Mouse (Mus musculus) embryonic facial prominence, embryonic 15.5 days (tissue): ENCODE data around the gene Gm5416. TPM values are rescaled to one million over a fixed set of nuclear protein-coding genes. Genes with fewer than 3 reads are reported as not detected.
"Not testable (repeated sequence)": the region's sequence is repeated elsewhere in the genome, so short reads cannot be mapped to it uniquely, and the experiment has no call there.

ENCODE experiments used
- ATAC-seq: fragments of 200-750 bp; cut with Nextera tagmentation; 2 replicates; pipeline ENCODE4 v1.8.0; 2017; ENCODE audit warnings: low read depth, moderate TSS enrichment; ENCODE audit not compliant: insufficient number of reproducible peaks, low FRiP score, low TSS enrichment
- H3K27ac ChIP-seq: fragments of 300-500 bp; sonication (generic); replicated peaks from 2 replicates; pipeline ENCODE4 v1.5.1; 2015; ENCODE audit warnings: mild to moderate bottlenecking, inconsistent platforms
- H3K27me3 ChIP-seq: fragments of 300-500 bp; sonication (generic); 2 replicates; pipeline ENCODE4 v1.6.1; 2015; ENCODE audit warnings: inconsistent platforms
- H3K36me3 ChIP-seq: fragments of 300-500 bp; sonication (generic); 2 replicates; pipeline ENCODE4 v1.6.1; 2015; ENCODE audit warnings: mild to moderate bottlenecking, inconsistent platforms
- H3K4me1 ChIP-seq: fragments of 300-500 bp; sonication (generic); 2 replicates; pipeline ENCODE4 v1.6.1; 2015; ENCODE audit warnings: inconsistent platforms
- H3K4me2 ChIP-seq: fragments of 300-500 bp; sonication (generic); replicated peaks from 2 replicates; pipeline ENCODE4 v1.6.1; 2015; ENCODE audit warnings: mild to moderate bottlenecking, inconsistent platforms
- H3K4me3 ChIP-seq: fragments of 300-500 bp; sonication (generic); replicated peaks from 2 replicates; pipeline ENCODE4 v1.5.1; 2015; ENCODE audit warnings: mild to moderate bottlenecking, inconsistent platforms
- H3K9ac ChIP-seq: fragments of 300-500 bp; sonication (generic); 2 replicates; pipeline ENCODE4 v1.6.1; 2015; ENCODE audit warnings: inconsistent platforms
- H3K9me3 ChIP-seq: fragments of 300-500 bp; sonication (generic); replicated peaks from 2 replicates; pipeline ENCODE4 v1.6.1; 2016; ENCODE audit warnings: inconsistent platforms
- WGBS: fragments of 180-500 bp; shearing (Covaris S2); methylation state at CpG from one replicate; pipeline ENCODE4 v1.1.7; 2015; 5-methylcytosine and 5-hydroxymethylcytosine counted together
- polyA plus RNA-seq: library from polyadenylated mRNA; unstranded; fragments of >200 nt; fragmentation: Nextera tagmentation; extraction: Ambion mirVana; gene quantifications from 2 replicates; pipeline ENCODE4 v1.2.1, GENCODE M21; 2015

Gm5416 gene
- polyA plus RNA-seq = not detected in 2 replicates

DNA sequence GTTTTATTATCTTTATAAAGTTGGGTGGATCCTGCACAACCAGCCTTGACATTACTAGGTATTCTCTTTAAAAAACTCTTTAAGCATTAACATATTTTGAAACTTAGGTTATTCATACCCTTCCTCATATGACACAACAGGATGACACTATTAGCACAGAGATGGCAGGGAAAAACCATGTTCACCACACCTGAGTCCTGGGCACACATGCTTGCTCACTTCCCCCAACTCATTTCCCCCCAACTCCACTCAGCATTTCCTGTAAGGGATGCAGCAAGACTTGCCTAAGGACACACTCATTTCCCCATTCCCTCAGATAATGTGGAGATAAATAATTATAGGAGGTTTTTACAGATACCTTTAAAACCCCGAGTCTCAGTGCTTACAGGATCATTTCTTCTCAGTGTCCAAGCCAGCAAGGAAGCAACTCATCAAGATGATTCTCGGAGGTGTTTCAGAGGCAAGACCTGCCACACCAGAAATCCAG lies at the start of gene Gm5416:
Gene Gm5416 (plus strand): TSS at position 437 of the 487 bp plus-strand sequence.
- no peak within 1 kb of the TSS for H3K4me2 ChIP-seq
- no peak within 1 kb of the TSS for H3K4me3 ChIP-seq
- H3K36me3 ChIP-seq = no peaks in the 10 kb centered on the region
- no peak within 1 kb of the TSS for H3K27ac ChIP-seq
- no peaks in the 10 kb centered on the region for H3K4me1 ChIP-seq
- H3K9ac ChIP-seq = no peak within 1 kb of the TSS
- WGBS = 62% methylated on average over 2 of the region's 2 CpGs
- no peaks in the 10 kb centered on the region for H3K9me3 ChIP-seq
- no peaks in the 10 kb centered on the region for H3K27me3 ChIP-seq
- no peak for ATAC-seq

DNA sequence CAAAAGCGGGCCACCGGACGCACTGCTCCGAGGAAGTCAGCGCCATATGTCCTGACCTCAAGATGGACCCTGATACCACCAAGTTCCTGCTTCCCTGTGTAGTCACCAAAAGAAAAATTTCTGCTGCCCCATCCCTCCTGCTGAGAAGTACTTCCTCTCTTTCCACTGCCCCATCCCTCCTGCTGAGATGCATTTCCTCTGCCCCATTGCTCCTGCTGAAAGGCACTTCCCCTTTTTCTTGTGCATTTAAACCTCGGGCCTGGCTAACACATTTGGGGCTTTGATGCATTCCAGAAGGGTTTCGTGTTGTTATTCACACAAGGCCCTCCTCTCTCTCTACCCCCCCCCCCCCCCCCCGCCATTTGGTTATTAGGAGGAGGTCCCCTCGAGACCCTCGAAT lies 42.4 kb upstream of the Gm5416 start:
- H3K4me3 ChIP-seq, H3K9ac ChIP-seq, H3K27me3 ChIP-seq, H3K4me1 ChIP-seq, H3K27ac ChIP-seq, ATAC-seq, H3K9me3 ChIP-seq, H3K4me2 ChIP-seq, H3K36me3 ChIP-seq: not testable (repeated sequence)
- 76% methylated on average over 9 of the region's 10 CpGs for WGBS

DNA sequence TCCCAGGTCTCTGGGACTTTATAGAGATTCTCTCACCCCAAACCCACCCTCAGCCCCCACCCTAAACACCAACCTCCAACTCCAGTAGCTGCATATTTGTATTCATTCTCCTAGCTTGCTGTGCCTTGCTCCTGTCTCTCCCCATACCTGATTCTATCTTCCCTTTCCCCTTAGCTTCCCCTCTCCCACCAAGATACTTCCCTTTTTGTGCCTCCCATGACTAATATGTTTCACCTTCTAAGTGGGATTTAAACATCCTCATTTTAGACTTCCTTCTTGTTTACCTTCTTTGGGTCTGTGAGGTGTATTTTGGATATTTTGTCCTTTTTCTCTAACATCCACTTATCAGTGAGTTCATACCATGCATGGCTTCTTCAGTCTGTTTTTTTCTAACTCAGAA lies 34.1 kb upstream of the Gm5416 start:
- Histone ChIP-seq H3K9me3 (no peaks in the 10 kb centered on the region), H3K4me1 (no peaks in the 10 kb centered on the region)
- ATAC-seq = no peak

DNA sequence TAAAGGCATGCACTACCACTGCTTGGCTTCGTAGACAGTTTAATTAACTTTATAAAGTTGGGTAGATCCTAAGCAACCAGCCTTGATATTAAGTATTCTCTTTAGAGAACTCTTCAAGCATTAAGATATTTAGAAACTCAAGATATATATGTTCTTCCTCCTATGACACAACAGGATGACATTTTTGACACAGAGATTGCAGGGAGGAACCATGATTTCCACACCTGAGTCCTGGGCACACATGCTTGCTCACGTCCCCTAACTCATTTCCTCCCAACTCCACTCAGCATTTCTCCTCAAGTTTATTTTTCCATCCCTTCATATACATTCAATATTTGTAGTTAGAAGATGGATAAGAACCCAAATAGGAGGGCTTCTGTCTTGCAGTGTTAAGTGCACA lies 30.3 kb upstream of the Gm5416 start:
- H3K27ac ChIP-seq = no peak overlapping the region

More for the DNA sequence above, 34.1 kb upstream of the Gm5416 start:
- no peaks in the 10 kb centered on the region for H3K27me3 ChIP-seq
- no peak overlapping the region for H3K4me3 ChIP-seq
- no peak overlapping the region for H3K27ac ChIP-seq
- H3K36me3 ChIP-seq = no peaks in the 10 kb centered on the region
- no peak overlapping the region for H3K4me2 ChIP-seq
- no peak overlapping the region for H3K9ac ChIP-seq

DNA sequence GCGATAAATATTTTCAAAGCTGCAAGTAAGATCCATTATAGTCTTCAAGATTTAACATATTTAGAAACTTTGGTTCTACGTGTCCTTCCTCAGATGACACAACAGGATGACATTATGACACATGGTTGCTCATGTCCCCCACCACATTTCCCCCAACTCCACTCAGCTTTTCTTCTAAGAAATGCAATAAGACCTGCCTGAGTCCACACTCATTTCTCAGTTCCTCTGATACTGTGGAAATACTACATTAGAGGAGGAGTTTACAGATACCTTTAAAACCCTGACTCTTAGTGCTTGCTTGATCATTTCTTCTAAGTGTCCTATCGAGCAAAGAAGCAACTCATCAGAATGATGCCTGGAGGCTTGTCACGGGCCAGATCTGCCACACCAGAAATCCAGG lies 26.3 kb upstream of the Gm5416 start, which contains the start of gene Gm5483:
Gene Gm5483 (plus strand): TSS at position 301 of the 400 bp plus-strand sequence.
- not testable (repeated sequence) for H3K36me3 ChIP-seq, H3K27ac ChIP-seq, H3K27me3 ChIP-seq, H3K9me3 ChIP-seq, H3K4me3 ChIP-seq, H3K9ac ChIP-seq, H3K4me2 ChIP-seq, H3K4me1 ChIP-seq, ATAC-seq
- WGBS = 72% methylated on average over 4 of the region's 4 CpGs

More for the DNA sequence above, 30.3 kb upstream of the Gm5416 start:
- Histone ChIP-seq H3K27me3 (no peaks in the 10 kb centered on the region), H3K36me3 (no peaks in the 10 kb centered on the region), H3K4me2 (no peak overlapping the region), H3K4me1 (no peaks in the 10 kb centered on the region), H3K4me3 (no peak overlapping the region), H3K9me3 (no peaks in the 10 kb centered on the region), H3K9ac (no peak overlapping the region)
- no peak for ATAC-seq
- 77% methylated on average over 2 of the region's 2 CpGs for WGBS

DNA sequence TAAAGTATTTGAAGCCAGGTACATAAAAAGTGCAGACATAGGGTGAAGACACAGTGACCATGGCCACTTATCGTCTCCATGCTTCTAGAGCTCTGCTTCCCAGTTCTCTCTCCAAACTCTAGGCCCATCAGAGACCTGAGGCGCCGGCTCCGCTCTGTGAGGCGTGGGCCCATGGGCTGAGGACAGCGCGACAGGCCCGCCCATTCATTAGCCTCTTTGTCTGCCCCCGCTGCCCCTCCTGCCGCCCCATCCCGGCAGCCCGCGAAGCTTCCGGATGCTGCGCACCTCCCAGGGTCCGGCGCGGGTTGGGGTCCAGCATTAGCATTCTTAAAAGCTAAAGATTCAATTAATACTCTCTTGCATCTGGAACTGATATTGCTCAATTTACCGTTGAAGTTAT lies 11.0 kb upstream of the Gm5416 start:
- H3K36me3 ChIP-seq = no peaks in the 10 kb centered on the region
- H3K4me1 ChIP-seq = no peaks in the 10 kb centered on the region
- no peak overlapping the region for H3K4me2 ChIP-seq
- ATAC-seq = no peak
- H3K4me3 ChIP-seq = no peak overlapping the region
- no peak overlapping the region for H3K27ac ChIP-seq
- H3K27me3 ChIP-seq = no peaks in the 10 kb centered on the region
- H3K9ac ChIP-seq = no peak overlapping the region
- 48% methylated on average over 19 of the region's 19 CpGs for WGBS
- no peaks in the 10 kb centered on the region for H3K9me3 ChIP-seq

DNA sequence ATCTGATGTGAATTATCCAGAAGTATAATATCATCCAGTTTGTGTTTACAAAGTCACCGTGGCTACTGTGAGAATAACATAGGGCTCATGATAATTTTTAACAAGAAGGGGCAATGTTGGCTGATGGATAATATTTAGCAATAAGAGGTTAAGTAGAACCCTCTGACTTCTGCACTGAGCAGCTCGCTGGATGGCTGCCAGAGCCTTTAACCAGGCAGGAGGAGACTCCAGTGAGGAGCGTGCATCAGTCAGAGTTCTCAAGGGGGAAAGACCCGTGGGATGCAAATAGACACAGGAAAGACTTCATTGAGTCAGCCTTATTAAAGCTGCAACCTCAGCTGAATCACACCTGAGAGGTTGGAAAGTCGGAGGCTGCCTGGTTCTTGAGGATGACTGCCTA lies 6.4 kb upstream of the Gm5416 start:
- Histone ChIP-seq H3K9me3 (no peaks in the 10 kb centered on the region), H3K4me1 (no peaks in the 10 kb centered on the region)
- 63% methylated on average over 5 of the region's 5 CpGs for WGBS

DNA sequence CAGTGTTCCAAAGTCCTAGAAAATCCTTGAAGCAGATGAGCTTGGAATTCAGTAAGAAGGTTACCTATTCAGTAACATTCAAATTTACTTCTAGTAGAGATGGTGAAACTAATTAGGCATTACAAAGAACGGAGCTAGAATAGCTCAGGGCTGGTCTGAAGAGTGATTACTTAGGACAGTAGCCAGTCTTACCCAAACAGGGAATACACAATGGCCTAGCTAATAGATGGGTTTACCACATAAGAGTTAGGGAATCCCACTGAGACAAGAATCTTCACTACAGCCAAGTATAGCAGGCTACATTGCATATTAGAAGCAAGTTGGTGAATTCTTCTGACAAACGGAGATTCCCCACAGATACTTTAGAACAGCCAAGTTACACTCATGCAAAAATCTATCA lies 4.5 kb upstream of the Gm5416 start:
- ATAC-seq, H3K4me3 ChIP-seq, H3K27ac ChIP-seq, H3K4me2 ChIP-seq, H3K27me3 ChIP-seq, H3K4me1 ChIP-seq, H3K9me3 ChIP-seq, H3K36me3 ChIP-seq, H3K9ac ChIP-seq: not testable (repeated sequence)
- WGBS = 44% methylated on average over 2 of the region's 2 CpGs

More for the DNA sequence above, 6.4 kb upstream of the Gm5416 start:
- Histone ChIP-seq H3K27ac (no peak overlapping the region), H3K4me2 (no peak overlapping the region), H3K36me3 (no peaks in the 10 kb centered on the region), H3K9ac (no peak overlapping the region), H3K27me3 (no peaks in the 10 kb centered on the region), H3K4me3 (no peak overlapping the region)
- no peak for ATAC-seq

DNA sequence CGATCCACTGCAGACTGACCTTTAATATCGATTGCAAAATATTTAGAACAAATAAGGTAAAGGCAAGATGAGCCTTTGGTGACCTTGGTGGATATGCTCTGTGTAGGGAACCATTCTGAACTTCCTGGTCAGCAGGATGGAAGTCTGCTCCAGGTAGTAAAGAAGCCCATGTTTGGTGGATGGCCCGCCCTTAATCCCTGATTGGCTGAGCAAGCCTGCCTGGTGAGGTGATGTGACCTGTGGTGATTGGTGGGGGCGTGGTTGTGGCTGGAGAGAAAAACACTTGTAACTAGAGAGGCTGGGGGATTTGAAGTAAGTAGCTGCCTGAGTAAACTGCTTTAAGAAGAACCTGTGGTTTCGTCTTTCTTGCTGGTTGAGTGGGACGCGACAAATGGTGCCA lies 11.0 kb downstream of the Gm5416 start, which contains the start of gene 2010005H15Rik:
Gene 2010005H15Rik (plus strand): TSS at position 301 of the 400 bp plus-strand sequence.
- H3K27me3 ChIP-seq, H3K9me3 ChIP-seq, H3K4me3 ChIP-seq, H3K4me2 ChIP-seq, H3K27ac ChIP-seq, ATAC-seq, H3K36me3 ChIP-seq, H3K4me1 ChIP-seq, H3K9ac ChIP-seq: not testable (repeated sequence)
- 88% methylated on average over 7 of the region's 7 CpGs for WGBS

DNA sequence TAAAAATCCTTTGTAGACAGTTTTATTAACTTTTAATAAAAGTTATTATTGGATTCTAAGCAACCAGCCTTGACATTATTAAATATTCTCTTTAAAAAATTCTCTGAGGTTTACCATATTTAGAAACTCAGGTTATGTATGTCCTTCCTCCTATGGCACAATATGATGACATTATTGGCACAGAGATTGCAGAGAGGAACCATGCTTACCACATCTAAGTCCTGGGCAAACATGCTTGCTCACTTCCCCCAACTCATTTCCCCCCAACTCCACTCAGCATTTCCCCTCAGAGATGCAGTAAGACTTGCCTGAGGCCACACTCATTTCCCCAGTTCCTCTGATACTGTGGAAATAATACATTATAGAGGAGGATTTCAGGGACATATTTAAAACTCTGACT lies 50.4 kb downstream of the Gm5416 start:
- H3K4me1 ChIP-seq, H3K36me3 ChIP-seq, H3K4me3 ChIP-seq, H3K27ac ChIP-seq, ATAC-seq, H3K9me3 ChIP-seq, H3K27me3 ChIP-seq, H3K9ac ChIP-seq, H3K4me2 ChIP-seq: not testable (repeated sequence)
